Mouse (Mus musculus): ENCODE data around the gene Mup14. TPM values are rescaled to one million over a fixed set of nuclear protein-coding genes. Genes with fewer than 3 reads are reported as not detected.
"Not testable (repeated sequence)": the region's sequence is repeated elsewhere in the genome, so short reads cannot be mapped to it uniquely, and the experiment has no call there.

Gene Mup14
- 1 to 10 TPM in 1 of 2 experiments, not detected in 1; 5.6 TPM for total RNA-seq (2021)
- long read RNA-seq, experiment 1, result 0 reads
- long read RNA-seq, experiment 2, transcript Mup14-202 (7 exons, 925 nt), result major isoform, 23 of 27 reads
- long read RNA-seq, experiment 2, partial matches to known transcripts, result 1 of 27 reads
- long read RNA-seq, experiment 2, other reads (novel, unspliced or antisense), result 0 of 27 reads

DNA sequence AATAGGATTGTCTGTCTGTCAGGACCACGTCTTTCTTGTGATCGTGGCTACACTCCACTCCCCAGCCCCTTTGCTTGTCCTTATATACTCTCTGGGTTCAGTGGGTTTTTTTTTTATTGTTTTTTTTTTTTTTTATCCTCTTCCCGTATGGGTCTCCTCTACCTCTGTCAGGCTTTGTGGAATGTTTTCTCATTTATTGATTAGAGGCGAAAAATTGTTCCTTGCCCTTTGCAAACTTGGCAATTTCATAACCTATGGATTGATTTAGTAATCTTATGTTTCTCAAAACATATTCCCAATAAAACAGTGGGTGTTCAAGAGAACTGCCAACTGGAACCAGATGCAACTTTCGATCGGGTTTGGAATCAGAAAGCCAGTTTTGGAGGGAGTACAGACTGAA lies at the start of gene Mup14:
Gene Mup14 (minus strand): TSS at position 101 of the 400 bp plus-strand sequence.
- DNase-seq, result not testable (repeated sequence)

DNA sequence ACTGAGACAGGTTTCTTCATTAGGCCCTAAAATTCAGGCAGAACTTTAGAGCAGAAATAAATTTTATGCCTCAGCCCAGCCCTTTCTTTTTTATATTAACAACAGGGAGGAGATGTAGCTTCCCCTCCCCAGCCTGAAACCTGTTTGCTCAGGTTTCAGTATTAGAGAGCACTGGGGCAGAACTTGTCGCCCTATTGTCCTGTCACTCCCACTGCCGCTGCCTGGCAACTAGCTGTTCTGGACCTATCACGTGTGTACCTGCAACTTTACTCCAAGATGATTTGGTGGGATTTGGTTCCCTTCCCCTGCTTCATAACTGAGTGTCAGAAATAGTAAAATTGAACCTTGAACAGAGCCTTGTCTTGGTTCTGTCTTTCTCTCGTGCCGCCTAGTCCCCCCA lies 34.3 kb upstream of the Mup14 start:
- DNase-seq, result not testable (repeated sequence)

Other genes with a start within 250 kb of the Mup14 start
- gene Mup13, start 75.7 kb downstream of the Mup14 start, total RNA-seq (2021), result under 1 TPM in 1 of 2 experiments, not detected in 1; 0.36 TPM
- gene Mup15, start 135.7 kb upstream of the Mup14 start, total RNA-seq (2021), result not detected
- not detected for gene Mup16, start 215.5 kb upstream of the Mup14 start, total RNA-seq (2021)

All from adrenal gland, postnatal 36 days (tissue).